Comparison of ENCODE assay signal across 8 mouse cellular contexts in the genomic region with DNA sequence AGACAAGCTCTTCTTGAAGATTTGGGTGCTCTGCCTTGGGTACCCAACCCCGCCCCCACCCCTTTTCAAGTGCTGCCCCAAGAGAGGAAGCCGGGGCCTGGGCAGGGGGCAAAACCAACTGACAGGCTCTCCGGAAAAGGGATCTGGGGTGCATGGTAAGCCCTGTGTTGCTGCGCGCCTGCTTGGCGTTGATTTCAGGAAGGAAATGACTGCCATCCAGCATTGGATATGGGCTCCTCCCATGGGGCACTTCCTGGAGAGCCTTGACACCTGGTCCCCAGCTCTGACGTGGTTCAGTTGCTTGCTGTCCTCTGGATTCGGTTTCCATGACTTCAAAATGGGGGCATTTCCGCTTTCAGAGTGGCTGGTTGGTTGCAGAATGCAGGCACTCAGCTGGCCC. TPM values are rescaled to one million over a fixed set of nuclear protein-coding genes. Genes with fewer than 3 reads are reported as not detected.
DNase-seq lines count a peak whose midpoint lies in the region; ATAC-seq lines count a peak whose summit lies in the region.

No protein-coding gene starts in this region.

- peak overlapping the region; percentile 28 for H3K9ac ChIP-seq in hindbrain, embryonic 12.5 days

- H3K27me3 ChIP-seq in hindbrain, embryonic 12.5 days = no peaks in the 10 kb centered on the region

- WGBS in hindbrain, embryonic 12.5 days = 42% methylated on average over 9 of the region's 9 CpGs

- H3K9me3 ChIP-seq in hindbrain, embryonic 12.5 days (replicated peaks) = no peaks in the 10 kb centered on the region

- peaks cover 22% of the 10 kb centered on the region for H3K4me1 ChIP-seq in hindbrain, embryonic 12.5 days

- no peaks in the 10 kb centered on the region for H3K36me3 ChIP-seq in hindbrain, embryonic 12.5 days

- peak overlapping the region; percentile 74 for H3K27ac ChIP-seq in hindbrain, embryonic 12.5 days

- peak; percentile 32; the same call in 1 of the 2 replicates for ATAC-seq in hindbrain, embryonic 12.5 days (ENCODE audit: low FRiP score)

- peak overlapping the region; percentile 25; the same call in 1 of the 2 replicates for H3K4me2 ChIP-seq in hindbrain, embryonic 12.5 days (replicated peaks)

- peak; percentile 49 for DNase-seq in retina, postnatal 1 day
- no peak for DNase-seq in retina, embryonic 14.5 days (ENCODE audit: low spot score)
- DNase-seq in lung, postnatal 10 days = peak; percentile 62
- DNase-seq in thymus, postnatal 0 days (ENCODE audit: low spot score) = peak; percentile 85
- DNase-seq in gastrocnemius, adult 8-10 months (ENCODE audit: low spot score in 2 of 2) = no peak
- no peak for DNase-seq in spleen, postnatal 36 days (ENCODE audit: low spot score in 2 of 2)
- DNase-seq in left cerebral cortex, adult 18-20 months (ENCODE audit: low spot score in 2 of 2) = no peak

- no peak overlapping the region for H3K4me3 ChIP-seq in hindbrain, embryonic 12.5 days

RNA-seq across cellular contexts. Expression of gene Fzd9, which starts 13.5 kb away (rescaled TPM):
- 16.0 and 16.2 TPM in 2 replicates for polyA plus RNA-seq in hindbrain, embryonic 12.5 days (2016; fragmentation: Nextera tagmentation; extraction: Ambion mirVana)
- polyA plus RNA-seq in thymus, postnatal 0 days (2015; fragmentation: Nextera tagmentation; extraction: Ambion mirVana) = 0.33 and 0.64 TPM in 2 replicates
- total RNA-seq in gastrocnemius, adult 8-10 months (2022) = 10 to 100 TPM; 22.0 to 44.3 (median 33.9) TPM
- 1 to 10 TPM; 5.4 to 6.0 TPM for total RNA-seq in left cerebral cortex, adult 18-20 months (2021)

Comparison
In these comparisons a context has a peak if more than half of its experiments do, and no peak if none do; other contexts are left out.
1. DNase-seq: peak in retina, postnatal 1 day (single experiment), lung, postnatal 10 days (single experiment) and thymus, postnatal 0 days (single experiment); none in retina, embryonic 14.5 days (single experiment), gastrocnemius, adult 8-10 months (0 of 2), spleen, postnatal 36 days (0 of 2) and left cerebral cortex, adult 18-20 months (0 of 2).